Mouse (Mus musculus): ENCODE measurements around the gene Il17rc.

Gene Il17rc

DNA sequence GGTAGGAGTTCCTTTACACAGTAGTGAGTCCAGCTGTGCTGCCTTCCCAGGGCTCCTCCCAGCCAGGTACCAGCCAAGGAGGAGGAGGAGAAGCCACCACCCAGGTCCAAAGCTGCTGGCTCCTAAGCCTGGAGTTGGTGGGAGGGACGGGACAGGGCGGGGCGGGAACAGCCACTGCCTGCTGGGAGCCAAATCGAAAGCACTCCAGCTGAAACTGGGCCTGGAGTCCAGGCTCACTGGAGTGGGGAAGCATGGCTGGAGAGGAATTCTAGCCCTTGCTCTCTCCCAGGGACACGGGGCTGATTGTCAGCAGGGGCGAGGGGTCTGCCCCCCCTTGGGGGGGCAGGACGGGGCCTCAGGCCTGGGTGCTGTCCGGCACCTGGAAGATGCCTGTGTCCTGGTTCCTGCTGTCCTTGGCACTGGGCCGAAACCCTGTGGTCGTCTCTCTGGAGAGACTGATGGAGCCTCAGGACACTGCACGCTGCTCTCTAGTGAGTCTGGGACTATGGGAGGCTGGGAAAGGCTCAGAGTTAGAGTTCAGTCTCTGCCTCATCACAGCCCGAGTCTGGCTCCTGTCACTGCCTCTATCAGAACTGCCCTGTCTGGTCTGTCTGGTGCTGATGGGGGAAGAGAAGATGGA lies at the start of gene Il17rc:
TSS of gene Il17rc (plus strand) at position 131 of the 640 bp plus-strand sequence.
- DNase-seq (ENCODE audit: low read depth, low spot score): no peak

- DNase-seq (ENCODE audit: low read depth, low spot score): no peak
Measured at GRCm38 (mm10) chr6:113423000-113423399, 48.2 kb upstream of the Il17rc start.

DNA sequence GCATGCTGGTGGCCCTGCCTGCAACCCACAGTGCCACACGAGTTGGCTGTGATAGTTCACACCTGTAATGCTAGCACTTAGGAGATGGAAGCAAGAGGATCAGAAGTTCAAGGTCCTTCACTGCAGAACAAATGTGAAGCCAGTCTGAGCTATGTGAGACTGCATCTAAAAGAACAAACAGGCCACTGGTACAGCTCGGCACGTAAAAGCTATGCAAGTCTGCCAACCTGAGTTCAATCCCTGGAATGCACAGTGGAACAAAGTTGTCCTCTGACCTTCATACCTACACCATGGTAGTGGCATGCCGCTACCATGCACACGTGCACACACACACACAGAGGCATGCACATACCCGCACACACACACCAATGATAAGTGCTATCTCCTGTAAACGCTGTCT lies 47.0 kb upstream of the Il17rc start:
- no peak for DNase-seq (ENCODE audit: low read depth, low spot score)

GRCm38 (mm10) chr6:113426696-113427095 lies 44.5 kb upstream of the Il17rc start:
- no peak for DNase-seq (ENCODE audit: low read depth, low spot score)

- DNase-seq (ENCODE audit: low read depth, low spot score): no peak
Measured at GRCm38 (mm10) chr6:113427397-113427796, 43.8 kb upstream of the Il17rc start.

DNA sequence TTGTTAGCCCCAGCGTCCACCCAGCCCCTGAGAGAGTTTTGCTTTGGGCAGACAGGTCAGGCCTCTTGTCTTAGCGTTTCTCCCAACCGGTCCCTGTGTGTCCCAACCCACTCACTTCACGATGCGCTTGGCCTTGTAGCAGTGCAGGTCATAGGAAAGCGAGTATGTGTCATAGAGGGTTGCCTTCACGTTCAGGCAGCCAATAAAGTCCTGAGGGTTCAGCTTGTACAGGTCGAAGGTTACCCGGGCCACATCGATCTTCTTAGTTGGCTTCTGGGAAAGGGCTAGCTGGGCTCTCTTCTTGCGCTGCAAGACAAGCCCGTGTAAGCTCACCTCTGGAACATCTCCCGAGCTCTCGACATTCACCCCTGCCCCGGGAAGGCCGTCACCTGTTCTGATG lies 43.2 kb upstream of the Il17rc start:
- no peak for DNase-seq (ENCODE audit: low read depth, low spot score)

GRCm38 (mm10) chr6:113429965-113430364 lies 41.3 kb upstream of the Il17rc start:
- DNase-seq (ENCODE audit: low read depth, low spot score): no peak

DNA sequence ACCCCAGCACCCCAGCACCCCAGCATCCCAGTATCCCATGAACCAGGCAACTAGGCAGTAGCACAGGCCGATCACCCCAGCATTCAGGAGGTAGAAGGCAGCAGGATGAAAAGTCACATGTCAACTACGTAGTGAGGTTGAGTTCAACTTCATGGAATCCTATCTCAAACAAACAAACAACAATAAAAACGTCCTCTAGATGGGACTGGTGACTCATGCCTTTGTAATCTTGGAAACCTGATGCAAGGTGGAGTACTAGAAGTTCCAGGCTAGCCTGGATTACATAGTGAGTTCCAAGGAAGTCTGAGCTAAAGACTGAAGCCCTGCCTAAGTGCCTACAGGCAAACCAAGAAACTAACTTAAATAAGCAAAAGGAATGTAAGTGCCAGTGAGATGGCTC lies 40.4 kb upstream of the Il17rc start:
- no peak for DNase-seq (ENCODE audit: low read depth, low spot score)

- no peak for DNase-seq (ENCODE audit: low read depth, low spot score)
Measured at GRCm38 (mm10) chr6:113431801-113432200, 39.4 kb upstream of the Il17rc start.

GRCm38 (mm10) chr6:113433661-113434060 lies 37.6 kb upstream of the Il17rc start:
- DNase-seq (ENCODE audit: low read depth, low spot score): no peak

- no peak for DNase-seq (ENCODE audit: low read depth, low spot score)
Measured at GRCm38 (mm10) chr6:113434691-113435090, 36.5 kb upstream of the Il17rc start.

DNA sequence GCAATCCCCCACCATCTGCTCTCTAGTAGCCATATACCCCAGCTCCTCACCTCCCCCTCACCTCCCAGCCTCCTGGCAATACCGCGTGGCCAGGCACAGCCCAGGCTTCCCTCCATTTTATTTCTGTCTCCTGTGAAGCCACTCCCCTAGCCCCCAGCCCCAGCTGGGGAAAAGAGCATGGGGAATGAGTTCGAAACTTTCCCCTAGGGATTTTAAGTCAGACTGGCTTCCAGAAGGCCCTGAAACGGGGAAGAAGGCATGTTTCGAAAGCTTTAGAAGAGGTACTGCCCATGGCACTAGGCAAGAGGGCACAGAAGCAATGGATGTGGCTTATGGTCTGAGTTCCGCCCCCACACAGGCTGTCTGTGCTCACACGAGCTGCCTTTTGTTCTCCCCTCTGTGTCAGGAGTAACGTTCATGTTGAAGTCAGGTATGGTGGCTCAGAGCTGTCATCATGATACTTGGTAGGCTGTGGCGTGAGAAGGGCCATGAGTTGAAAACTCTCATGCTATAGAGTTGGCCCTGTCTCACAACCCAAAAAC lies 35.5 kb upstream of the Il17rc start, which contains the start of gene Cidec:
TSS of gene Cidec (minus strand) at position 97 of the 542 bp plus-strand sequence.
- no peak for DNase-seq (ENCODE audit: low read depth, low spot score)

- DNase-seq (ENCODE audit: low read depth, low spot score): no peak
Measured at GRCm38 (mm10) chr6:113437135-113437534, 34.1 kb upstream of the Il17rc start.

DNA sequence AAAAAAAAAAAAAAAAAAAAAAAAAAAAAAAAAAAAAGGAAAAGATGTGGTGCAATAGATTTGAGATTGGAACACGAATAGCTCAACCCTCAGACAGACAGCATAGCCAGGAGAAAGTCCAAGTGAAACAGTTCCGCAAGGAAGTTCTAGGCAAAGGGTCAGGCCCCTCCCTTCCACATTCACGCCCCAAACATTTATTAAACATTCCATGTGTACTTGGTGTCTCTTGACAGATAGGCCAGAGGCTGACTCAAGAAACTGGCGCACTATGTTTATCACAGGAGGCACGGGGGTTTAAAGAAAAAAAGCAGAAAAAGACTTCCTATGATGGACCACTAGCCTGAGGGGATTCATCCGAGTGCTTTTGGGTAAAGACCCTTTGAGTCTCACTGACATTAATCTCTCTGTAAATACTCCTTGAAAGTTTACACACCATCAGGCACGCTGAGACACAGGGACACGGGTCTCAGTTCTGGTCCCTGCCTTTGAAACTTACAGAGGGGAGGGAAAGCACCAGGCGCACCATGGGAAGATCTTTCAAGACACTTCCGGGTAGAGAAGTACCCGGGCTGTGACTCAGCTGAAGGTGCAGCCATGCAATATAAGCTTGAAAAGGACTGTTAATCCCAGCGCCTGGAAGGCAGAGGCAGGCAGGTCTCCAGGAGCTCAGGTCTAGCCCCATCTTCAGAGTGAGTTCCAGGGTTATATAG lies 32.4 kb upstream of the Il17rc start:
- DNase-seq (ENCODE audit: low read depth, low spot score): no peak

DNA sequence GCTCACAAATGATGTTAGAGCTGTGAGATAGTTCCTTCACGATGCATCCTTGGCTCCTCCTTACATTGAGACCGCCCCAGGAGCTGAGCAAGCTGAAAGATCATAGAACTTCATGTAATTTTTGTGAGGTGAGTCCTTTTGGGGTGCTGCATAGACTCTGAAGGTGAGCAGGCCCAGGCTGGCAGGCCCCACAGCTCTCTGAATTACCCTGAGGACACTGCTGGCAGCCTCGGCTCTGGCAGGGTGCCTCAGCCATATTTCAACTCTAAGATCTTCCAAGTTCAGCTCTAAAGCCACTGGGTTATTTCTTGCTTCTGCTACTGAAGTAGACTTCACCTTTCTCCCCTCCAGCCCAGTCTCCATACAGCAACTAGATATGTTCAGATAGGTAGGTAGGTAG lies 30.5 kb upstream of the Il17rc start:
- no peak for DNase-seq (ENCODE audit: low read depth, low spot score)

DNA sequence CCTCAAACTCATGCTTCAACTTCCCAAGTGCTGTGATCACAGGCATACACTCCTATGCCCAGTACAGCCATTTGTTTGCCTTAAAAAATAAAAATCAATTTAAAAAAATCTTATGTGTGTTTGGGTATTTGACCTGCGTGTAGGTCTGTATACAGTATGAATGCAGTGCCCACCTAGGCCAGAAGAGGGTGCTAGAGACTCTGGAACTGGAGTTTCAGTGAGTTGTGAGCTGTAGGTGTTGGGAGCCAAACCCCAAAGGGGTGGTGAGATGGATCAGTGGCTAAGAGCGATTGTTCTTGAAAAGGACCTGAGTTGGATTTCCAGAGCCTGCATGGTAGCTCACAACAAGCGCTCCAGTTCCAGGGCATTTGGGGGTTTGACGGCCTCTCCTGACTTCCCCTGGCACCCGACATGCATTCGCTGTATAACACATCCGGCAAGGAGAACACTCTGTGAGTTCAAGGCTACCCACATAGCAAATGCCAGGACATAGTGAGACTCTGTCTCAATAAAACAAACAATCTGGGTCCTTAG lies 30.0 kb upstream of the Il17rc start:
- DNase-seq (ENCODE audit: low read depth, low spot score): no peak

DNA sequence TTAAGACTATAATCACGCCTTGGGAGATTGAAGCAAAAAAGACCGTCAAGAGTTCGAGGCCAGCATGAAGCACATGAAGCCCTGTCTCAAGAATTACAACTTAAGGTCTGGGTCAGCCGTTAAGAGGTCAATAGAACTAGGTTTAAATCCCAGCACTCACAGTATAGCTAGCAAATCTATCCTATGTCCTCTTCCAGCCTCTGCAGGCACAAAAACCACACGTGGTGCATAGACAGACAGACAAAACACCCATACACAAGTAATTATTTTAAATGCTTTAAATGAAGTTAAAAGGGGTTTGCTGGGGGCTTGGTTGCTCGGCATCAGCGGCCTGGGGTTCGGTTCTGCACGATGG lies 29.2 kb upstream of the Il17rc start:
- no peak for DNase-seq (ENCODE audit: low read depth, low spot score)

GRCm38 (mm10) chr6:113442442-113443090 lies 28.7 kb upstream of the Il17rc start, which contains the start of gene Jagn1:
Gene Jagn1, plus strand, starts transcription at chr6:113442569.
- DNase-seq (ENCODE audit: low read depth, low spot score): peak; percentile 85

- DNase-seq (ENCODE audit: low read depth, low spot score): no peak
Measured at GRCm38 (mm10) chr6:113443091-113443490, 28.1 kb upstream of the Il17rc start.

DNA sequence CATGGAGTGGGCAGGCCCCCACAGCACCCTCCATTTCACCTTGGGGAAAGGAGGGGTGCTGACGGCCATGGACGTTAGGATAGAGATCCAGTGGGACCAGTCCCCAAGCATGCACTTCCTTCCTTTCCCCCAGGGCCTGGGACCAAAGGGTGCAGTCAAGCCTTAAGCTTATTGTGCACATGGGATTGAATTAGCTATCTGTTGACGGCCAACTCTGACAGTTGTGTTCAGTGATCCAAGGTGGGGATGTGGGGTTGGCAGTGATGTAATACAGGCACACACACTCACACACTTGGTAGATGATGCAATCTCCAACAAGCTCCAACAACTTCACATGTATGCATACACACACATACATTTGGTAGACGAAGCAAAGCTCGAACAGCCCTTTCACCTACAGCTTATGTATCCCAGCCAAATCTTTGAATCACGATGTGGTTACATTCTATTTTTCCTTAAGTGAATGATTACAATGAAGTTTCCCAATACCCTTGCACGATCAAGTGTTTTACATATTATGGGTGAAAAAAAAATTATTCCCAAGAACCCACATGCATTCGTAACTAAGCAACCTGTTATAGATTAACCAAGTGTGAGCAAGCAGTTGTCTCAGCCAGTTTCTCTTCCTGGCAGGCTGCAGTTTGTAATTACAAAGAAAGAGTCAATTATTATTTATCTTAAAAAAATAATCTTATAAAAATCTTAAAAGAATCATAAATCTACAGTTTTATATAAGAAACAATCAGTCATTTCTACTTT lies 26.8 kb upstream of the Il17rc start:
- DNase-seq (ENCODE audit: low read depth, low spot score): no peak

DNA sequence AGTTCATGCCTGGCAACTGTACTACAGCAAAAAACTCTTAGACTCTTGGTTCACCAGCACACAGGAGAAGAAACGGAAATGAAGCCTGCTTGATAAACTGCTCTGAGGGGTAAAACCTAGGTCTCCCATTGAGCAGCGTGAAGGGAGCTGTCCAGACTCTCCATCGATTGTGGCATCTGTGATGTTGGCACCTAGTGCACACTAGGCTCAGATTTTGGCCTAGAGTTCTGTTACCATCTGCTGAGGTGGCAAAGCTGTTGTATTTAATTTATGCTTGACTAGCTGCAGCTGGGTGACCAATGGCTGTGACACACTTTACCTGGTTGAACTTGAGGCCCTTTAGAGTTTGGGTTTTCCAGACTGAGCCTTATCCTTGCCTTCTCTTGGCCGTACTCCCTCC lies 23.6 kb upstream of the Il17rc start:
- no peak for DNase-seq (ENCODE audit: low read depth, low spot score)

GRCm38 (mm10) chr6:113451839-113452238 lies 19.4 kb upstream of the Il17rc start:
- DNase-seq (ENCODE audit: low read depth, low spot score): no peak
